Mouse (Mus musculus) adipocyte (in vitro differentiated cells): ENCODE measurements at regions not wholly inside any gene's neighbourhood (a gene's known extent, or its start where the extent isn't known, plus 50 kb on each side); places are given as distances from the start of the nearest gene placed in this dataset.

Source experiments
- DNase-seq: peaks from one replicate; pipeline ENCODE4 v3.0.0-alpha.2; 2016; ENCODE audit warnings: low spot score

DNA sequence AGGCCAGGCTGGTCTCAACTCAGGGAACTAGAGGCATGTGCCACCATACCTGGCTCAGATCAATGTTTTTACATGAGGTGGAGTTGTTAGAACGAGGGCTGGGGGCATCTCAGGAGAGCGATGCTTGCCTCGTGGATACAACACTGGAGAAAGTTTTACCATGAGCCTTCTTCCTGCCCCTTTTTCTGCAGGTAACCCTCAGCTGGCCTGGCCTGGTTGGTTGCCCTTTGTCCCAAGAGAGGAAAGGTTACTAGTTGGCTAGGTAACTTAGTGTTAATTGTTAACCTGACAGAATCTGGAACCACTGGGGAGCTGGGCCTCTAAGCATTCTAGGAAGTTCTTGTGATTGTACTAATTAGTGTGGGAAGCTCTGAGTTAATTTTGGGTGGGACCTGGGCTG, 81.0 kb upstream of the Sertad2 start:
- no peak for DNase-seq

DNA sequence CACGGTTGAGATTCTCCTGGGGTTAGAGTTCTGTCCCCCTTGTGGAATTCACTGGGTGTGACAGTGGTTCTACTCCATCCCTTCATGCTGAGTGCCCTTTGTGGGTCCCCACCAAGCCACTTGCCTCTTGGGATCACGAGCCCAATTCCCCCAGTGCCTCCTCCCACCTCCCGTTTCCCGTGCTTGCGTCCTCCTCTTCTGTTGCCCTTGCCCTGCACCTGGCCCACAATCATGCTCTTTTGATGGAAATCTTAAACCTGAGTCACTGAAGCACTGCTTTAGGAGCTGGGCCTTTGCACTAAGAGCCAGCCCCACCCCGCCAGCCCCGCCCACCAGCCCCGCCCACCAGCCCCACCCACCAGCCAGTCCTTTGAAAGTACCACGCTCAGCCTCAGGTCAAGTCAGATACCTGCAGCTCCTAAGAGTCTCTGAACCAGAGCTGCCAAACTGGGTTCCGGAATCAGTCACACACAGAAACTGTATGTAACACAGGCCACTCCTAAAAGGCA, 79.8 kb upstream of the Sertad2 start:
- DNase-seq, result no peak

DNA sequence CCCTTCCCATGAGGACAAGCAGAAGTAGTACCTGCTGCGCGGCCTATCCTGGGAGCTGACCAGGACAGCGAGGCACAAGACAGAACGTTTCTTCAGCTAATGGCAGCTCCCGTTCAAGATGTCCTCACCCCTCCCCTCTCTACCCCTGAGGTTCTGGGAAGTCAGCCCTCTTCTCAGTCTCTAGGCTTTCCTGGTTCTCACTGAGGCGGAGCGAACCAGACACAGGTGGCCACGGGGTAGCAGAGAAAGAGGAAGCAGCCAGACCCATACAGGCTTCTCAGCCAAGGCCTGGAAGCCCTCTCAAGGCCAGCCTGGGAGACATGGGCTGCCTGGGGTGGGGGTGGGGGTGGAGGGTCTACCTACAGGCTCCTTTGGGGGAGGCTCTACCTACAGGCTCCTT, 78.5 kb upstream of the Sertad2 start:
- DNase-seq, result no peak

DNA sequence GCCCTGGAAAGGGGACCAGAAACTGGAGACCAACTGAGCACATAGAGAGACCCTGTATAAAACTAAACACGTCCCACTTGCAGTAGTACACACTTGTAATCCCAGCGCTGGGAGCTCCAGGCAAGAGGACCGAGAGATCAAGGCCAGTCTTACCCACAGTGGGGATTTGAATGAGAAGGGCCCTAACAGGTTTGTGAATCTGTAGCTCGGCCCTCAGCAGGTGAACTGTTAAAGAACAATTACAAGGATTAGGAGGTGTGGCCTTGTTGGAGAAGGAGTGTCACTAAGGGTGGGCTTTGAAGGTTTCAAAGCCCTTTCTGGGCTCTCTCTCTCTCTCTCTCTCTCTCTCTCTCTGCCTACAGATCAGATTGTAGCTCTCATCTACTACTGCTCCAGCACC, 76.5 kb upstream of the Sertad2 start:
- no peak for DNase-seq

DNA sequence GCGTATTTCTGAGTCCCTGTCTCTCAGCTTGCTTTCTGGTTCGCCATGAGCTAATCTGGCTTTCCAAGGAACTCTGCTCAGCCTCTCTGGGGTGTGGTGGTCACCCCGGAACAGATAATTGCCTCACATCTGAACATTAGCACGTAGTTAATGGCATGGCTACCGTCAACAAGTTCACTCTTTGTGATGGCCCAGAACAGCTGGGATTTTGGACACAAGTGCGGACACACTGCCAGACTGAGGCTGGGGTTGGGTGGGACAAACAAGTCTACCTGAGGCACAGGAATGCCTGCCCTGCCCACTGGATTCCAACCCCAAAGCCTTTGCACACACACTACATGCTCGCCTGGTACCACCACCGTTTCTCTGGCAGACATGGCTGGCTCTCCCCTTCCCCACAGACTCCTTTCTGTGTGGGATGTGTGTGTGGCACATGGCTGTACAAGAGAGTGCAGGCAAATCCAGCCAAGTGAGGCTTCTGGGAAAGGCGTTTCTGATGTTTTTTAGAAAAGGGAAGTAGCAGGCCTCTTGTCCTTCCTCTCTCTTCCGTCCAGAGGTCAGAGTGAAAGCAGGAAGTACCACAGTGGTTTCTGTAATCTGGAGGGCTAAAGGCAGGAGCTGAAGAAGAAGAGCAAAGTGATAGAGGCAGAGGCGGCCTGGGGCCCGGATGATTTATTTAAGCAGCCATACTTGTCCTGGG, 74.6 kb upstream of the Sertad2 start:
- DNase-seq, result no peak

DNA sequence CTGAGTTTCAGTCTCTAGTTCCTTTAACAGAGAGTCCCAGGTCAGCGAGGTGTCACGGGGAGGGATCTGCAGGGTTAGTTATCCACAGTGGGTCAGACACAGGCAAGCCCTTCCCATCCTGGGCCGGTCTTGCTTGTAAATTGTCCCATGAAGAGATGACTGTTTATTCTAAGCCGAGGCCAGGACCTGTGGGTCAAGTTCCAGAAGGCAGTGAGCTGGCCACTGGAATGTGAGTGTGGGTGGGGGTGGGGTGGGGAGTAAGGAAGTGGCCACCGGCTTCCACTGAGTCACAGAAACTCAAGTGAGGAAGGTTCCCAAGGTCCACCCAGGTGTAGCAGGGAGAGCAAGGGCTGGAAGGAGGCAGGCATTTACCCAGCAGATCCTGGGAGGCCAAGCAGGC, 73.7 kb upstream of the Sertad2 start:
- peak; percentile 47 for DNase-seq

DNA sequence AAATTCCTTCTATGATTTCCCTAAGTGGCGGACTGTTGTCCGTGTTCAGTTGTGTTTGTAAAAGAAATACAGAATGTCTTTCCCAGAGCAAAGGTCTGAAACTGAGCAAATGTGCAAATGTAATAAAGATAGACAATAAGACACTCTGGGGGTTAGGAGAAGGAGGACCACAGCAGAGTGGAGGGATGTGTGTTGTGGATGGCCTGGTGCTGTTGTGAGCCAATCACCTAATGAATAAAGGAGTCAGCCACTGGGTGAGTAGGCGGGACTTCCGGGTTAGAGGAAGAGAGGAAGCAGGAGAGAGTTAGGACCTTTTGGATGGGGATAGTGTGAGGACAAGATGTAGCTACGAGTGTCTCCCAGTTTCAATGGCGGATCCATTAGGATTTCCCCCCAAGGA, 72.7 kb upstream of the Sertad2 start:
- DNase-seq, result no peak

DNA sequence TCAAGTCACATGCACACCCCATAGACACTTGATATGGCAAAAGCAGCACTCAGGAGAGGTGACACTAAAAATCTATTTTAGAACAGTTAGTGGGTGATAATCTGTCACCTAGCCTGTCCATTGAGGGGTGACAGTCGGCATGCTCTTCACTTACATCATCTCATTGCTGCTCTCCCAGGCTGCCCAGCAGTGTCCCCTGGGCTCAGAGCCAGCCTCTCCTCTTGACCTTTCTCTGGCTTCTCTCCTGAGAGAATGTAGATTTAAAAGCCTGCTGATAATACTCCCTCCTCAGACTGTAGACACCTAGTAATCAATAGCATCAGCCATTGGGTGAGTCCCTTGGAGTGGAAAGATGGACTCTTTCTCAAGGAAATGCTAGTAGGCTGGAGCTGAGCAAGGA, 70.7 kb upstream of the Sertad2 start:
- peak; percentile 30 for DNase-seq

DNA sequence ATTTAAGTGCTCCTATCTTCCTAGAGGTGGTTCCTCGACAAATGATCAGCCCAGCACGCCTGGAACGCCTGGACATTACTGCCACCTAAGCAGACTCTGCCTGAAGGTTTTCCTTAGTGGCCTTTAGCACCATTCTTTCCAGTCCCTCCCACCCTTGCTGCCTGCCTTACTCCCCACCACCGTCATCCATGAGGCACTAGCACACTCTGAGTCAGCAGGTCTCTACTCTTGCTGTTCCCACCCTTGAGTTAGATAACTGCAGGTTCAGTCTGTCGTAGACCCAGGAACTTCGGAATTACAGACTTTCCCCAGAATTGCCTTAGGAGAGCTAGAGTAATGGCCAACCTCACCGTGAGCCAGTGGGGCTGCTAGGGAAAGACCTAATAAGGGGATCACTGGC, 67.4 kb upstream of the Sertad2 start:
- peak; percentile 22 for DNase-seq

DNA sequence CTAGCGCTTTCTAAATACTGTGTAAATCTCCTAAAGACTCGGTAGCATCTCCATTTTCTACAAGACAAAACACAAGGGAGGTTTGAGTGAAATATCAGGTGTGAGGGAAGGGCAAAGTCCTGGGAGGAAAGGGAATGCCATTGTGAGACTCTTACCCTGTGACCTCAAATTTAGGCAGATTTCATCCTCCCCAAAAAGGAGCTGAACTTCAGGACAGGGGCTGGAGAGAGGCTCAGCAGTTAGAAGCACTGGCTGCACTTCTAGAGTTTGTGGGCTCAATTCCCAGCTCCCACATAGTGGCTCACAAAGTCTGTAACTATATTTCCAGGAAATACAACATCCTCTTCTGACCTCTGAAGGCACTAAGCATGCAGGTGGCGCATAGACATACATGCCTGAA, 66.6 kb upstream of the Sertad2 start:
- DNase-seq, result no peak

DNA sequence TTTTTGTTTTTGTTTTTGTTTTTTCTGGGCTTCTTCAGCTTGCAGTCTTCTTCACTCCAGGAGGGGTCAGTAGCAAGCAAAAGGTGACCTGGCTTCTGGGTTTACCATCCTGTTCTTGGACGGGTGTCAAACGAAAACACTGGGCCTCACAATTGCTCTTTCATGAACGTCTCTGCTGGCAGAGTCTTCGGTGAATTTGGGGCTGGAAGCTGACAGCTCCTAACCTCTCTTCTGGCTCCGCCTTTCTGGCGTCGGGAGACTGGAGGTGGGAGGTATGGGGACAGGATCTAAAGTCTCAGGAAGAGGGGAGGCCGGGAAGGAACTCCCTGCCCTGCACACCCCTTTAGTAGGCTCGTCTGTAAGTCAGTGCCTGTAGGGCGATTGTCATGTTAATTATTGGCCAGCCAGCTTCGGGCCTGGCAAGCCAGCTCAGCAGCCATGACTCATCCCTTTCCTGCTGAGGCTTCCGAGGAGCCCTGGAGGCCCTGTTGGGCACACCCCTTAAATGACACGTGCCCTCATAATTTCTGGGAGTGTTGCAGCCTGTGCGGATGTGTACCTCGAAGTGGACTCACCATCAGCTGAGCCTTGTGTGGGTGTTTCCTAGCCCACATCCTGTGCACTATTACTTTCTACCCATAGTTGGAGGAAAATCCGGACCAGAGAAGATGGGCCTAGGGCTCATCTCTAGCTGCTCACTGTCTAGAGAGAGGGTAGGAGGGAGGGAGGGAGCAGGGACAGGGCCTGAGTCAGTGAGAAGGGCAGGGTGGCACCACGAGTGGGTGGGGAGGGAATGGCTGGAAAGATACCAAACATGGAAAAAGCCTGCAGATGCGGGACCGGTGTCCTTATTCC, 65.6 kb upstream of the Sertad2 start:
- peak; percentile 97 for DNase-seq

DNA sequence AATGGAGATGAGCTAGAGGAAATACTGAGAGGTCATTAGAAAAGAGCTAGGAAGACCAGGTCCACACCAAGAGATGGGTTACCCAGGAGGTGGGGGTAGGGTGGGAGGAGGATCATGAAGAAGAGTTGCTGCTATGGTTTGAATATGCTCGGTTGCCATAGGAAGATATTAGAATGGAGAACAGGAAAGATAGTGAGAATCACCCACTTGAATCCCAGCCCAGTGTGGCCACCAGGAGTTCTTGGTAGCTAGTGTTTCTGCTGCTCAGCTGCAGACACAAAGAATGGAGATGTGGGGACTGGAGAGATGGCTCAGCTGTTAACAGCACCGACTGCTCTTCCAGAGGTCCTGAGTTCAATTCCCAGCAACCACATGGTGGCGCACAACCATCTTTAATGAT, 62.4 kb upstream of the Sertad2 start:
- no peak for DNase-seq

DNA sequence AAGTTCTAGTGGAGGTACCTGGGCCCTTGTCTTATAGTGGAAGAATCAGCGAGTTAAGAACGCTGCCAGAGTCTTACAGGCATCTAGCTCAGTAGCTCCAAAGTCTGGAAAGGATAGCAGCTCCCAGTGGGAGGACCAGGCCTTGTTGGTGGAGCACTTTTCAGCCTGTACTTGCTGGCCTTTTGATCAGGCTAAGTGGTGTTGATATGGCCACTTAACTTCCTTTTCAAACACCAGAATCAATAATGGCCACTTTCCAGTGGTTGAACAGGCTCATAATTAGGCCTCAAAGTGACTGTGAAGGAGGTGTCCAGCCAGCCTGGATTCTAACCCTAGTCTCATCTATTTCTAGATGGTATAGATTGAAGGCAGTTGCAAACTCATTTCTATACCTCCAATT, 57.7 kb upstream of the Sertad2 start:
- no peak for DNase-seq
